Mouse (Mus musculus): ENCODE data around the gene Sms.

Gene Sms

GRCm38 (mm10) chrX:157491944-157492726 is at the start of gene Sms:
Gene Sms (minus strand): TSS chrX:157492287.
- DNase-seq: peak; percentile 51 to 58

- DNase-seq: no peak
Measured at GRCm38 (mm10) chrX:157506400-157506799, 14.3 kb upstream of the Sms start.

GRCm38 (mm10) chrX:157504506-157504905 is 12.4 kb upstream of the Sms start:
- no peak for DNase-seq

- DNase-seq: no peak
Measured at GRCm38 (mm10) chrX:157501871-157502270, 9.8 kb upstream of the Sms start.

GRCm38 (mm10) chrX:157500004-157500403 is 7.9 kb upstream of the Sms start:
- DNase-seq: no peak

GRCm38 (mm10) chrX:157493159-157493558 is 1.1 kb upstream of the Sms start:
- DNase-seq: no peak

GRCm38 (mm10) chrX:157491145-157491935 is 747 bp downstream of the Sms start:
- DNase-seq: peak; percentile 21 to 23

- no peak for DNase-seq
Measured at GRCm38 (mm10) chrX:157490769-157491144, 1.3 kb downstream of the Sms start.

- no peak for DNase-seq
Measured at GRCm38 (mm10) chrX:157489871-157490721, 2.0 kb downstream of the Sms start.

- DNase-seq: no peak
Measured at GRCm38 (mm10) chrX:157488831-157489230, 3.3 kb downstream of the Sms start.

GRCm38 (mm10) chrX:157486765-157487164 is 5.3 kb downstream of the Sms start:
- DNase-seq: no peak

- no peak for DNase-seq
Measured at GRCm38 (mm10) chrX:157482842-157483241, 9.2 kb downstream of the Sms start.

GRCm38 (mm10) chrX:157481860-157482259 is 10.2 kb downstream of the Sms start:
- no peak for DNase-seq

- no peak for DNase-seq
Measured at GRCm38 (mm10) chrX:157477328-157477727, 14.8 kb downstream of the Sms start.

- no peak for DNase-seq
Measured at GRCm38 (mm10) chrX:157476153-157476810, 15.8 kb downstream of the Sms start.

GRCm38 (mm10) chrX:157471711-157472660 is 20.1 kb downstream of the Sms start:
- DNase-seq: no peak

- DNase-seq: no peak
Measured at GRCm38 (mm10) chrX:157468795-157469194, 23.3 kb downstream of the Sms start.

GRCm38 (mm10) chrX:157468055-157468454 is 24.0 kb downstream of the Sms start:
- DNase-seq: no peak

GRCm38 (mm10) chrX:157465949-157466348 is 26.1 kb downstream of the Sms start:
- no peak for DNase-seq

GRCm38 (mm10) chrX:157462716-157463115 is 29.4 kb downstream of the Sms start:
- DNase-seq: no peak

- peak in 1 of 2 experiments; percentile 12 for DNase-seq
Measured at GRCm38 (mm10) chrX:157454430-157454829, 37.7 kb downstream of the Sms start.

All from thymus, adult 18-20 months (tissue).